Mouse (Mus musculus): ENCODE results near the gene Kcnh3. TPM values are rescaled to one million over a fixed set of nuclear protein-coding genes. Genes with fewer than 3 reads are reported as not detected.

Gene Kcnh3
- total RNA-seq (2023): 3.3 TPM

DNA sequence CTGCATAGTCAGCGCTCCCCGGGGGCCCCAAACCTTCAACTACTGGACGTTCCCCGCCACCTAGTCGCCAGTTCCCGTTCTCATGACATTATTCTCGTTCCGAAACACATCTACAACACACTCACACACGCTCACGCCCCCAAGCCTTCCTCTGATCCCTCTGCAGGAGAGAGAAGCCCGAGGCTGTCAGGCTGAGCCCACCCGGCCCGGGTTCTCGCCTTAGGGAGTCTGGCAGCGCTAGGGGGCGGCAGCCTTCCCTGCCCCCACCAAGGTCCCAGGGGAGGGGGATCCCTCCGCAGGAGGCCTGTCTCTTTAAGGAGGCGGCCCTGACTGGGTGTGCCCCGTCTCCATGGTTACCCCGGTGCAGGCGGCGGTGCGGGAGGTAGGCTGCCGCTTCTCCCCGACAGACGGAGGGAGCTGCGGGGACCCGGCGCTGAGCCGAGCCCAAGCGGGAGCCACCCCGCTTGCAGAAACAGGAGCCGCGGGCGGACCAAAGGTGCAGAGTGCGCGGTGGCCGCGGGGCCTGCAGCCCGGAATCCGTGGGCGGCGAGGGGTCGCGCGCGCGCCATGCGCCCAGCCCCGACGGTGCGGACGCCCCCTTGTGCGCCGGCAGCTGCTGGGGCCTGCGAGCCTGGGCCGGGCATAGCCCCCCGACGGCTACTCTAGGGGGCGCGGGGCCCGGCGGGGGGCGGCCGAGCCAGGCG, at the start of gene Kcnh3:
Gene Kcnh3, plus strand, starts transcription at position 654 of the 704 bp plus-strand sequence.

GRCm38 (mm10) chr15:99251626-99252380, 27.1 kb downstream of the Kcnh3 start, which contains the start of gene Mcrs1:
TSS of gene Mcrs1 (minus strand) at chr15:99251961.

Other genes starting within 250 kb of the Kcnh3 start
- gene Tuba1c, start 195.0 kb upstream of the Kcnh3 start, total RNA-seq (2023): 64.0 TPM
- gene Prph, start 169.7 kb upstream of the Kcnh3 start, total RNA-seq (2023): not detected
- 2.3 TPM for gene Troap, start 150.3 kb upstream of the Kcnh3 start, total RNA-seq (2023)
- not detected for gene C1ql4, start 137.0 kb upstream of the Kcnh3 start, total RNA-seq (2023)
- not detected for gene Dnajc22, start 131.7 kb upstream of the Kcnh3 start, total RNA-seq (2023)
- not detected for gene Spats2, start 98.9 kb upstream of the Kcnh3 start, total RNA-seq (2023)
- gene Mcrs1, start 27.1 kb downstream of the Kcnh3 start, total RNA-seq (2023): 131 TPM
- 16.4 TPM for gene Prpf40b, start 70.2 kb downstream of the Kcnh3 start, total RNA-seq (2023)
- gene Fam186b, start 71.0 kb downstream of the Kcnh3 start, total RNA-seq (2023): not detected
- 52.1 TPM for gene Fmnl3, start 145.6 kb downstream of the Kcnh3 start, total RNA-seq (2023)
- 387 TPM for gene Tmbim6, start 168.0 kb downstream of the Kcnh3 start, total RNA-seq (2023)
- gene Nckap5l, start 232.9 kb downstream of the Kcnh3 start, total RNA-seq (2023): 42.2 TPM
- gene Bcdin3d, start 249.9 kb downstream of the Kcnh3 start, total RNA-seq (2023): 6.8 TPM